Mouse (Mus musculus) monocyte, adult 5-6 weeks (primary cell): Measurements from ENCODE around the gene Ino80b. TPM values are rescaled to one million over a fixed set of nuclear protein-coding genes. Genes with fewer than 3 reads are reported as not detected.

ENCODE experiments used
- total RNA-seq: library from RNA; stranded (forward); fragments of 200-1000, 200-491, 200-594 nt; gene quantifications from 3 replicates; pipeline ENCODE4 v1.2.3, GENCODE M21; 2017

Ino80b gene
- total RNA-seq, 1 experiment from 2014 or later, result 25.0 TPM

Other genes with a start within 250 kb of the Ino80b start
- not detected in 3 replicates for gene Sema4f, start 185.7 kb downstream of the Ino80b start, total RNA-seq
- 1.8 TPM in 1 of 3 replicates, not detected in the others for gene M1ap, start 178.5 kb downstream of the Ino80b start, total RNA-seq
- gene Dok1, start 92.0 kb downstream of the Ino80b start, total RNA-seq, result 36.6 to 44.9 TPM (median 43.6 TPM) in 3 replicates
- 2.3 to 10.2 TPM (median 4.2 TPM) in 3 replicates for gene Loxl3, start 91.3 kb downstream of the Ino80b start, total RNA-seq
- 187 to 238 TPM (median 209 TPM) in 3 replicates for gene Aup1, start 70.9 kb downstream of the Ino80b start, total RNA-seq
- 81.4 to 125 TPM (median 105 TPM) in 3 replicates for gene Htra2, start 70.2 kb downstream of the Ino80b start, total RNA-seq
- gene Dqx1, start 67.6 kb downstream of the Ino80b start, total RNA-seq, result 0.21 to 3.8 TPM (median 2.6 TPM) in 3 replicates
- not detected in 3 replicates for gene Tlx2, start 55.1 kb downstream of the Ino80b start, total RNA-seq
- 2.0 to 13.5 TPM (median 6.9 TPM) in 3 replicates for gene Pcgf1, start 47.6 kb downstream of the Ino80b start, total RNA-seq
- gene Lbx2, start 39.1 kb downstream of the Ino80b start, total RNA-seq, result not detected in 3 replicates
- 0.48 to 12.5 TPM (median 1.5 TPM) in 3 replicates for gene Ccdc142, start 23.8 kb downstream of the Ino80b start, total RNA-seq
- gene Gm42688, start 23.8 kb downstream of the Ino80b start, total RNA-seq, result 2.5 to 5.5 TPM (median 2.6 TPM) in 3 replicates
- 4.4 to 38.2 TPM (median 19.3 TPM) in 3 replicates for gene Mrpl53, start 16.4 kb downstream of the Ino80b start, total RNA-seq
- gene Mogs, start 9.9 kb downstream of the Ino80b start, total RNA-seq, result 24.8 to 42.1 TPM (median 28.8 TPM) in 3 replicates
- 45.0 to 60.1 TPM (median 53.4 TPM) in 3 replicates for gene Wbp1, start 3.9 kb downstream of the Ino80b start, total RNA-seq
- 0.96 to 2.7 TPM (median 1.0 TPM) in 3 replicates for gene Rtkn, start 10.0 kb upstream of the Ino80b start, total RNA-seq
- gene Wdr54, start 31.0 kb upstream of the Ino80b start, total RNA-seq, result 0.11 to 0.29 TPM in 2 of 3 replicates, not detected in the other
- 0.48 TPM in 1 of 3 replicates, not detected in the others for gene 1700003E16Rik, start 31.0 kb upstream of the Ino80b start, total RNA-seq
- 39.1 to 65.9 TPM (median 51.0 TPM) in 3 replicates for gene Dctn1, start 40.5 kb upstream of the Ino80b start, total RNA-seq
- gene Slc4a5, start 94.4 kb upstream of the Ino80b start, total RNA-seq, result not detected in 3 replicates
- 25.6 to 40.2 TPM (median 28.5 TPM) in 3 replicates for gene Mthfd2, start 200.5 kb upstream of the Ino80b start, total RNA-seq
- 300 to 314 TPM (median 304 TPM) in 3 replicates for gene Mob1a, start 200.6 kb upstream of the Ino80b start, total RNA-seq
- gene Bola3, start 223.7 kb upstream of the Ino80b start, total RNA-seq, result 13.0 to 48.5 TPM (median 38.5 TPM) in 3 replicates